Mouse (Mus musculus): ENCODE data around the gene Upp1. TPM values are rescaled to one million over a fixed set of nuclear protein-coding genes. Genes with fewer than 3 reads are reported as not detected.

The Upp1 gene
- total RNA-seq (2021), result 1 to 10 TPM; 2.5 to 4.6 TPM

DNA sequence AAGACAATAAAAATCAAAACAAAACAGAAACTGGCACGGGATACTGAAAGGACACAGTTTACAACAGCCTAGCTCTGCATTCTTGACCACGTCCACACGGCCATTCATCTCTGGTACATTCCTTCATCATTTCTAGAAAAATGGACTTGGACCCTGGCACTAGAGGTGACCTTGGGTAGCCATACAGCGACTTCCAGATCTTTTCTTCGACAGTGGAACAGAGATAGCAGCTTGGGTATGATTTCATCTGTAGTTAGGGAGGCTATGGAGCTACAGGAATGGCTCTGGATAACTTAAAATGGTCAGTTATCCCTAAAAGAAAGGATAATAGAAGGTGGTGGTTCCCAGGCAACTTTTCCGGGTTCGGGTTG is at the start of gene Upp1:
Upp1 (plus strand) TSS at position 54 of the 371 bp plus-strand sequence.
- DNase-seq (ENCODE audit: extremely low spot score in 1 of 2, low spot score in 1 of 2), result no peak

- no peak for DNase-seq (ENCODE audit: extremely low spot score in 1 of 2, low spot score in 1 of 2)
These were observed 41.5 kb upstream of the Upp1 start for GRCm38 (mm10) chr11:9076444-9076843.

DNA sequence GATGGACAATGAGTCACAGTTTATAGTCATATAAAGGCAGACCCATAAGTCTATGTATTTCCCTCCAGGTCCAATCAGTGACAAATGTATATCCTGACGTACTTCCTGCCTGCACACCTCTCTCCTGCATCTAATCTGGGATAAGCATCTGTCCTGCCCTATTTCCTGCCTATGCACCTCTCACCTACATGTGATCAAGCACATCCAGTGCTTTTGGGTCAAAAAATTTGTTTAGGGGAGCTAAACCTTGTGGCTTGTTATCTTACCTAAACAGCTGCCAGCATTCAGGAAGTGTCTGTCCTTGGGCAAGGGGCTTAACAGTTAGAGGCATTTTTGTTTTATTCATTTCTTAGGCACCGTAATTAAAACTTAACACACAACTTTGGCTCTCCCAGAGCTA is 4.7 kb upstream of the Upp1 start:
- no peak for DNase-seq (ENCODE audit: extremely low spot score in 1 of 2, low spot score in 1 of 2)

- no peak for DNase-seq (ENCODE audit: extremely low spot score in 1 of 2, low spot score in 1 of 2)
These were observed 2.4 kb upstream of the Upp1 start for GRCm38 (mm10) chr11:9115367-9116120.

DNA sequence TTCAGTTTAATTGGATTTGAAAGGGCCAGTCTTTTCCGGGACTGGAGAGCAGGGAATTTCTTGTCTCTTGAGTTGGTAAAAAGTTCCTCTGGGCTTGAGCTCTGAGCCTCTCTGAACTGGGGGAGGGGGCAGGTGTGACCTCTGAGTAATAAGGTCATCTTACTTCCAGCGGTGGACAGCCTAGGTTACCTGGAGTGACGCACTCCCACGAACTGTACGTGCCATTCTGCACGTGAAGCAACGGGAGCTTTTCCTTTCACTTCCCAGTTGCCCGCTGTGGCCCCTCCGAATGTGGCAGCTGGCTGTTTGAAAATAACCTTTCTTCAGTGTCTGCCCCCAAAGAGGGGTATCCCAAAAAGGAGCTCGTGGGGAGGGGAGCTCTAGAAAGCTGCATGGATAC is 1.8 kb upstream of the Upp1 start:
- no peak for DNase-seq (ENCODE audit: extremely low spot score in 1 of 2, low spot score in 1 of 2)

DNA sequence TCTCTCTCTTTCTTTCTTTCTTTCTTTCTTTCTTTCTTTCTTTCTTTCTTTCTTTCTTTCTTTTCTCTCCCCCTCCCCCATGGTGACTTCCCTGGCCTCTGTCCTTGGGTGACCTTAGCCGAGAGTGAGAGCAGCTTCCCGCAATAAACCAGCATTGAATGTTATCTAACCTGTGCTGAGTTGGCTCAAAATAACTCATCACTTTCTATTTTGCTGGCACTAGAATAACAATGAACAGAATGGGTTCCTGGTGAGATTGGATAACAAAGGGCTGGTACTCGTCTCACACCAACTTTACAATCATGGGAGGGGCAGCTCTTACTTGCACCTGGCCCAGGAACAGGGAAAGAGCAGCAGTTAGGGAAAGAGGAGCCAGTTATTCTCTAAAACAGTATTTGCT is 987 bp upstream of the Upp1 start:
- no peak for DNase-seq (ENCODE audit: extremely low spot score in 1 of 2, low spot score in 1 of 2)

GRCm38 (mm10) chr11:9117358-9118049 is 399 bp upstream of the Upp1 start:
- no peak for DNase-seq (ENCODE audit: extremely low spot score in 1 of 2, low spot score in 1 of 2)

DNA sequence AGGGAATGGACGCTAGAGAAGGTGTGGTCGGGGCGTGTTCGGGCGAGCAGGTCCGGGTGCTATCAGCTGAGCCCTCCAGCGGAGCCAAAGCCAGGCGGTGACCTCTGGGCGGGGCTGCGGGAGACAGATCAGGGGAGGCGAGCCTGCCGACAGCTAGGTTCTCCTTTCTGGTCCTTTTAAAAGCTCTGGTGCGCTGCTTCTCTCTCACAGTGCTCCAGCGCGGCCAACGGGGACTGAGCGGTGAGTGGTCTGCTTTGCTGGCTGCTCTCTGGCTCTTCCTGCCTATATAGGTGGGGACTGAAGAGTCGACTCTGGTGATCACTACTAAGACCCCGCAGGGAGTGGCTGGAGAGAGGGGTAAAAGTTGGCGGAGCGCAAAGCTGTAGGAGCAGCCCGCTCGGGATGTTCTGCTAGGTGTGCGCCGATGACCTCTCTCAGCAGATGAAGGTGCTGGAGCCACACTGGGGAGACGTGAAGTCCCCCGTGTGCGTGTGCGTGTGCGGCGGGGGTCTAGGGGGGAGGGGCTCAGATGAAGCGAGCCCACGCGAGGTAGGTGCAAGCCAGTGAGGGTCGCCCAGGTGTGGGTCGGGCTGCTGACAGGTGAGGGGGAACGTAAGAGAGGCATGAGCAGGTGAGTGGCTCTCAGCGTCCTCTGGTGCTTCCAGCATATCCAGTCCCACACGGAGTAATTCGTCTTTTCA is 668 bp downstream of the Upp1 start:
- DNase-seq (ENCODE audit: extremely low spot score in 1 of 2, low spot score in 1 of 2), result no peak

DNA sequence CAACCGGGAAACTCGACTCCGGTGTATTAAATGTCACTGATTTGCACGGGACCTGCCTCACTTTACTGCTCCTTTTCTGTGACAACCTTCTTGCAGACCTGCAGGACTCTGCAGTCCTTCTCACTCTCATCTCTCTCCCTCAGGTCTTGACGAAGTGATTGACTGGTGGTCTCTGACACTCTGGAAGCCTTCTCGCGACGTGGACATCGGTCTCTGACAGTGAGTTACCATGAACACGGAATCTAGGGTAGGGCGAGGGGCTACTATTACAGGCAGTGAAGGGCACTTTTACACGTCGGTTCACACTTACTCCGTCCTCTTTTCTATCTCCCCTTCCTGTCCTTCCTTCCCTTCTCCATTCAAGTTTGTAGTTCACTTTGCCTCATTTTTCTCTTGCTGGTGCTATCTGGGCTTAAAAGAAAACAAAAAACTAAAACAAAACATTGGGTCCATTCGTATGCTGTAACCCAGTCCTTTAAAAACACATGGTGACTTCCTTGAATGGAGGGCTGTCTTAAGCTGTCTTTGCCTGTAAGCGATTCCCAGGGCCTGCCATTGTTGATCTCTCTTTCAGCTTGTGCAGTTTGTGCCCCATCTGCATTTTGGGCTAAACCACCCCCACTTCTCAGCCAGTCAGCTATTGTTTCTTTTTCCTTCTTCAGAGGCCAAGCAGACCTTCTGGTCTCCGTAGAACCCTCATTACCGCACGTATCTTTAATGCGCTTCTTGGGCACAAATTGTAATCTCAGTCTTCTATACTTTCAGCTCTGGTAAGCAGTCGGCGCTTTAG is 1.5 kb downstream of the Upp1 start:
- DNase-seq (ENCODE audit: extremely low spot score in 1 of 2, low spot score in 1 of 2), result no peak

DNA sequence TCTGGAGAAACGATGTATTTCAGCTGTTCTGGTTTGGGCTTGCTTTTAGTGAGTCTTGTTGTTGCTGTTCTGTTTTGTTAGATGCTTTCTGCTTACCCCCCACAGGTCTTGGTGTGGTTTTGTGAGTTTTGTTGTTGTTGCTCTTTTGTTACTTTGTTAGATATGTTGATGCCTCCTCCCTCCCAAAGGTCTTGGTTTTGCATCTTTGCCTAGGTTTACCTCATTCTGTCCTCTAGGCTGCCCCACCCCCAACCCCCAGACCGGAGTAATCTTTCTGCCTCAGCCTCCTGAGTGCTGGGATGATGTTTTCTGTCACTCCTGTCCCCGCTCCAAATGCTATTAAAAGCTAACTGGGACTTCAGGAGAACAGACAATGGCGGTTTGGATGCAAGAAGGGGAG is 4.4 kb downstream of the Upp1 start:
- no peak for DNase-seq (ENCODE audit: extremely low spot score in 1 of 2, low spot score in 1 of 2)

DNA sequence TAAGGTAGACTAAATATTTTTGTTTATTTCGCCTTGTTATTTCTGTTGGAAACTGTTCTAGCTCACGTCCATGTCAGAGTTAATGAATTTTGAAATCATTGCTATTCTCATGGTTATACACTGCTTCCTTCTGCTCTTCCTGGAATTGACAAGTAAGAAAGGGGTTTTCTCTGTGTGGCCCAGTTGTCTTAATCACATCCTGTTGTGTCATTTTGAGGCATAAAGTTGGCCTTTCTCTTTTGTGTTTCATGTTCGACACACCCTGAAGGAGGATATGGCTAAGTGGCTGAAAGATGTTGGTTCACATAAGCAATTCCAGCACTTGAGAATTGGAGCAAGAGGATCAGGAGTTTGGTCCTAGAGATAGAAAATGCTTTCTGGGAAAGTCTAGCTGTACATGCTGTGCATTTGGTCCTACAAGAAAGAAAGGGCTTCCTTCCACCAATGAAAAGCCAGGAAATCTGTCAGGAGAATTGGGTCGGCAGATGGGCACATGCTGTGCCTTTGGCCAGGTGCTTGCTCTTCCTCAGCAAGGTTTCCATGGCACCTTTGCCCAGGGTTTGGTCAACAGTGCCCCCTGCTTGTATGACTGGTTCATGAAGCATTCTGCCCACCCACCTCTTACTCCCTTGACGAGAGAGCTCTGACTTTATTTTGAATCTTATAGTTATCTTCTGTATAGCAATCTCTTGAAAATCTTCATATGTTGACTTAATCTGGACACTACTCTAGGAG is 8.6 kb downstream of the Upp1 start:
- DNase-seq (ENCODE audit: extremely low spot score in 1 of 2, low spot score in 1 of 2), result no peak

GRCm38 (mm10) chr11:9128110-9128509 is 10.2 kb downstream of the Upp1 start:
- no peak for DNase-seq (ENCODE audit: extremely low spot score in 1 of 2, low spot score in 1 of 2)

GRCm38 (mm10) chr11:9129528-9129927 is 11.6 kb downstream of the Upp1 start:
- DNase-seq (ENCODE audit: extremely low spot score in 1 of 2, low spot score in 1 of 2), result no peak

GRCm38 (mm10) chr11:9131688-9132087 is 13.8 kb downstream of the Upp1 start:
- no peak for DNase-seq (ENCODE audit: extremely low spot score in 1 of 2, low spot score in 1 of 2)

DNA sequence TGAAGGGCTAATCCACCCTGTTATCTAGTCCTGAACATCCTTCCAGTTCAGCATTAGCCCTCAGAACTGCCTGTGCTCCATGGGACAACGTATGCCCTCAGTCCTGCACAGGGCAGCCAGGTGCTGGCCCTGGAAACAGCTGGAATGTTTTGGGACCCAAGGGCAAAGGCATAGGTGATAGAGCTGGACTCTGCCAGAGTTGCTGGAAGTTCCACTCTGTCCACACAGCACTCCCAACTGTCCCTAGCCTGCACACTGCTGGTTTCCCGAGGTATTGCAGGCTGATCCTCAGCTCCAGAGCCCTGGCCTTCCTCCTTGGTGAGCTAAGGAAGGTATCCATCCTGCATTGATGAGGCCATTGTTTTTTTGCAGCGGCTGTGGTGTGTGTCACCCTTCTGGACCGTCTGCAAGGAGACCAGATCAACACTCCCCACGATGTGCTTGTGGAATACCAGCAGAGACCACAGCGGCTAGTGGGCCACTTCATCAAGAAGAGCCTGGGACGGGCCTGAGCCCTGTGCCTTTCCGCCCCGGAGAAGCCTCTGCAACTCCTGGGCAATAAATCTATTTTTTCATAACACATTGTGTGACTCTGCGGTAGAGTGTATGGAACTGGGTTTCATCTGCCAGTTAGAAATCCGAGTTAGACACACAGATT is 17.8 kb downstream of the Upp1 start:
- DNase-seq (ENCODE audit: extremely low spot score in 1 of 2, low spot score in 1 of 2), result no peak

- DNase-seq (ENCODE audit: extremely low spot score in 1 of 2, low spot score in 1 of 2), result peak; percentile 82 to 97
These were observed 18.6 kb downstream of the Upp1 start for GRCm38 (mm10) chr11:9136471-9136870.

DNA sequence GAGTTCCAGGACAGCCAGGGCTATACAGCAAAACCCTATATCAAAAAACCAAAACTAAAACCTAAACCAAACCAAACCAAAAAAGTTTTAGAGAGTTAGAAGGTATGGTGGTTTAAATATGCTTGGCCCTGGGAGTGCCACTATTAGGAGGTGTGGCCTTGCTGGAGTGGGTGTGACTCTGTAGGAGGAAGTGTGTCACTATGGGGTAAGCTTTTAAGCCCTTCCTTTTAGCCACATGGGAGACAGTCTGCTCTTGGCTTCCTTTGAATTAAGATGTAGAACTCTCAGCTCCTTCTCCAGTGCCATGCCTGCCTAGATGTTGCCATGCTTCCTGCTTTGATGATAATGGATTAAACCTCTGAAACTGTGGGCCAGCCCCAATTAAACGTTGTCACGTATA is 27.2 kb downstream of the Upp1 start:
- DNase-seq (ENCODE audit: extremely low spot score in 1 of 2, low spot score in 1 of 2), result no peak

DNA sequence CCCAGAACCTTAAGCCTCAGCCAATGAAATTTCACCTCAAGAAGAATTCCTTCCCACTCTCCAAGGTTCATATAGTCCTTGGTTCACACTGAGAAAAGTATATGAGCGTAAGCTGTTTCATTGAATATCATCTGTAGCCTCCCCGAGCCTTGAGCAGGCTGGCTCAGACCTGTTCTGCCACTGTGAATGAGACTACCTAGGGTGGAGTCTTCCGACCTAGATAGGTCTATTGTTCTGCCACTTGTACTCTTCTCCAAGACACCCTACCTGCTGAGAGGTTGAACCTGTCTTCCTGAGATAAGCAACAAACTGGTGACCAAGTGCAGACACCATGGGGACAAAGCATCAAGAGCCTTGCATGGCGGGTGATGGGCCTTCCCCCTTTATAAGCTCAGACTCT is 28.2 kb downstream of the Upp1 start:
- no peak for DNase-seq (ENCODE audit: extremely low spot score in 1 of 2, low spot score in 1 of 2)

DNA sequence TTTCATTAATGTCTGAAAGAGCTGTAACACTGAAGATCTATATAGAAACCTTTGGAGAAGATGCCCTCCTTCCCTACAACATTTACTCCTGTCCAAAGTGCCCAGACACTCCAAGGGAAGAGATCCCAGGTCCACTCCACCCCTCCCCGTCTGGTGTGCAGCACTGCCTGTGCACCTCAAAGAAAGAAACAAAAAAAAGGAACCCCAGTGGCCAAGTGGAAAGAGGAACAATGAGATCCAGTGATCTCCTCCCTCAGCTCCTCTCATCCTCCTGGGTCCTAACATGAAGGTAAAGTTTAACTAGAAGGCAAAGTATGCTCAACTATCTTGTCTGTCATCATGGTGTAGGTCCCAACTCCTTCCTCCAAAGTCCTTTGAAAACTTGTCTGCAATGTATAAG is 28.8 kb downstream of the Upp1 start:
- no peak for DNase-seq (ENCODE audit: extremely low spot score in 1 of 2, low spot score in 1 of 2)

DNA sequence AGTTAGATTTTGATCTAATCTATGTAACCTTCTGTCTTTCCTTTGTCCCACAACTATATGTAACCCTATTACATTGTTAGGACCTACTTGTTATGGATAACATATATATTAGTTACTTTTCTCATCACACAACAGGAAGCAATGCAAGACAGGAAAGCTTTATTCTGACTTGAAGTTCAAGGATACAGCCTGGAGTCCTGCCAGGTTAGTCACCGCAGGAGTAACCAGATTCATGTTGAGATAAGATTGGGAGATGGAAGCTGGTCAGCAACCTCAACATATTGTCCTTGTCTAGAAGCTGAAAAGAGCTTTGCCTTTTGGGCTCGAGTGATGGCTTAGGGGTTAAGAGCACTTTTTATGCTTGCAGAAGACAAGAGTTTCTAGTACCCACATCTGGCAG is 30.3 kb downstream of the Upp1 start:
- no peak for DNase-seq (ENCODE audit: extremely low spot score in 1 of 2, low spot score in 1 of 2)
